Mouse (Mus musculus) hematopoietic multipotent progenitor cell, adult 10-12 weeks (in vitro differentiated cells): ENCODE data around the gene Tfdp1. TPM values are rescaled to one million over a fixed set of nuclear protein-coding genes. Genes with fewer than 3 reads are reported as not detected.

ENCODE experiments used
- polyA plus RNA-seq: library from polyadenylated mRNA; stranded (reverse); fragments of >175 nt; gene quantifications from 2 replicates; pipeline ENCODE4 v1.2.3, GENCODE M21; 2012; ENCODE audit warnings: low replicate concordance

Gene Tfdp1
- polyA plus RNA-seq: 3.2 and 14.8 TPM in 2 replicates

GRCm38 (mm10) chr8:13338255-13338860 lies at the start of gene Tfdp1:
Tfdp1 (plus strand) TSS chr8:13338751.

GRCm38 (mm10) chr8:13396725-13397124 lies 58.2 kb downstream of the Tfdp1 start, which contains the start of gene Atp4b:
Atp4b (minus strand) TSS chr8:13396825.

GRCm38 (mm10) chr8:13404666-13405131 lies 66.1 kb downstream of the Tfdp1 start, which contains the start of gene Grk1:
Grk1 (plus strand) TSS chr8:13405081.

Other genes starting within 250 kb of the Tfdp1 start
- 7.1 and 13.0 TPM in 2 replicates for gene Pcid2, start 233.3 kb upstream of the Tfdp1 start, polyA plus RNA-seq
- gene Cul4a, start 233.1 kb upstream of the Tfdp1 start, polyA plus RNA-seq: 20.2 and 40.9 TPM in 2 replicates
- 187 and 252 TPM in 2 replicates for gene Lamp1, start 179.6 kb upstream of the Tfdp1 start, polyA plus RNA-seq
- 0.21 and 0.47 TPM in 2 replicates for gene Grtp1, start 138.1 kb upstream of the Tfdp1 start, polyA plus RNA-seq
- gene Adprhl1, start 84.6 kb upstream of the Tfdp1 start, polyA plus RNA-seq: 0.04 and 0.10 TPM in 2 replicates
- 1.5 and 4.7 TPM in 2 replicates for gene Dcun1d2, start 50.6 kb upstream of the Tfdp1 start, polyA plus RNA-seq
- gene Tmco3, start 50.6 kb upstream of the Tfdp1 start, polyA plus RNA-seq: 4.0 and 12.9 TPM in 2 replicates
- gene Atp4b, start 58.1 kb downstream of the Tfdp1 start, polyA plus RNA-seq: not detected in 2 replicates
- not detected in 2 replicates for gene Grk1, start 66.3 kb downstream of the Tfdp1 start, polyA plus RNA-seq
- not detected in 2 replicates for gene Tmem255b, start 96.4 kb downstream of the Tfdp1 start, polyA plus RNA-seq
- gene Gas6, start 155.7 kb downstream of the Tfdp1 start, polyA plus RNA-seq: 3.1 and 4.4 TPM in 2 replicates
- 0.29 and 2.0 TPM in 2 replicates for gene 1700029H14Rik, start 223.7 kb downstream of the Tfdp1 start, polyA plus RNA-seq